Mouse (Mus musculus) small intestine, adult 2 months (tissue): ENCODE measurements around the gene Zfp697.

Experiments
- CTCF ChIP-seq: fragments of 200-500 bp; IDR thresholded peaks from 2 replicates; pipeline ENCODE4 v1.5.1; 2012; ENCODE audit warnings: low read depth, mild to moderate bottlenecking, control low read depth, inconsistent platforms, low read length, moderate library complexity, mixed read lengths; ENCODE audit not compliant: insufficient replicate concordance, insufficient read length; ENCODE audit errors: extremely low read depth
- POLR2A ChIP-seq: fragments of 200-500 bp; IDR thresholded peaks from 2 replicates; pipeline ENCODE4 v1.6.1; 2012; ENCODE audit warnings: low read depth, mild to moderate bottlenecking, control low read depth, inconsistent platforms, low read length, moderate library complexity

GRCm38 (mm10) chr3:98356632-98357370 lies 25.5 kb upstream of the Zfp697 start:
- TF ChIP-seq POLR2A: no peak
- no peak for TF ChIP-seq CTCF
